Mouse (Mus musculus) myocyte (in vitro differentiated cells): Measurements from ENCODE around the gene Txndc17. TPM values are rescaled to one million over a fixed set of nuclear protein-coding genes. Genes with fewer than 3 reads are reported as not detected.

Source experiments
- H3K27me3 ChIP-seq: one replicate; pipeline ENCODE4 v1.6.1; 2011; ENCODE audit not compliant: control insufficient read depth, insufficient read depth, insufficient read length
- H3K36me3 ChIP-seq: one replicate; pipeline ENCODE4 v1.6.1; 2011; ENCODE audit not compliant: control insufficient read depth, insufficient read depth
- H3K4me2 ChIP-seq: one replicate; pipeline ENCODE4 v1.6.1; 2011; ENCODE audit warnings: low read depth, control low read depth
- H3K4me3 ChIP-seq: one replicate; pipeline ENCODE4 v1.5.1; 2011; ENCODE audit warnings: mild to moderate bottlenecking, control low read depth, moderate library complexity
- H3K79me2 ChIP-seq: one replicate; pipeline ENCODE4 v1.6.1; 2011; ENCODE audit not compliant: control insufficient read depth, insufficient read depth
- H3ac ChIP-seq: one replicate; pipeline ENCODE4 v1.6.1; 2011; ENCODE audit not compliant: control insufficient read depth, insufficient read length
- CEBPB ChIP-seq: IDR thresholded peaks from 2 replicates; pipeline ENCODE4 v1.6.1; 2011; ENCODE audit warnings: mild to moderate bottlenecking, moderate library complexity; ENCODE audit not compliant: poor library complexity, insufficient read depth, severe bottlenecking
- E2F4 ChIP-seq: IDR thresholded peaks from one replicate; pipeline ENCODE4 v1.6.1; 2011; ENCODE audit warnings: mild to moderate bottlenecking, control low read depth, moderate library complexity; ENCODE audit not compliant: insufficient read depth
- MAX ChIP-seq: IDR thresholded peaks from one replicate; pipeline ENCODE4 v1.6.1; 2011; ENCODE audit warnings: low read depth, mild to moderate bottlenecking, control low read depth
- MYOD1 ChIP-seq, 3 experiments: IDR thresholded peaks; one replicate each; pipeline ENCODE4 v1.6.1; 2011; ENCODE audit warnings: control low read depth in 2 of 3, low read depth in 2 of 3, mild to moderate bottlenecking in 2 of 3, moderate library complexity in 1 of 3; ENCODE audit not compliant: insufficient read length in 2 of 3, control insufficient read depth in 1 of 3
- MYOG ChIP-seq, 3 experiments: IDR thresholded peaks; one replicate each; pipeline ENCODE4 v1.6.1; 2011; ENCODE audit warnings: control low read depth in 2 of 3, low read depth in 2 of 3, mild to moderate bottlenecking in 2 of 3; ENCODE audit not compliant: insufficient read length in 2 of 3, control insufficient read depth in 1 of 3, insufficient read depth in 1 of 3
- POLR2A ChIP-seq: IDR thresholded peaks from one replicate; pipeline ENCODE4 v1.6.1; 2011; ENCODE audit warnings: low read depth, mild to moderate bottlenecking, control low read depth, moderate library complexity; ENCODE audit not compliant: insufficient read length
- POLR2AphosphoS2 ChIP-seq: IDR thresholded peaks from one replicate; pipeline ENCODE4 v1.6.1; 2011; ENCODE audit warnings: low read depth, control low read depth; ENCODE audit not compliant: insufficient read length
- REST ChIP-seq: IDR thresholded peaks from one replicate; pipeline ENCODE4 v1.6.1; 2011; ENCODE audit warnings: mild to moderate bottlenecking, control low read depth, moderate library complexity; ENCODE audit not compliant: insufficient read depth, insufficient read length
- SRF ChIP-seq: IDR thresholded peaks from one replicate; pipeline ENCODE4 v1.6.1; 2011; ENCODE audit warnings: low read depth; ENCODE audit not compliant: control insufficient read depth, insufficient read length
- TCF12 ChIP-seq: IDR thresholded peaks from one replicate; pipeline ENCODE4 v1.6.1; 2011; ENCODE audit warnings: mild to moderate bottlenecking, control low read depth; ENCODE audit not compliant: poor library complexity, insufficient read depth, severe bottlenecking
- TCF3 ChIP-seq: IDR thresholded peaks from one replicate; pipeline ENCODE4 v1.6.1; 2011; ENCODE audit warnings: low read depth, control low read depth; ENCODE audit not compliant: insufficient read length
- USF1 ChIP-seq: IDR thresholded peaks from one replicate; pipeline ENCODE4 v1.6.1; 2011; ENCODE audit warnings: low read depth, mild to moderate bottlenecking, control low read depth, moderate library complexity
- polyA plus RNA-seq: library from polyadenylated mRNA; unstranded; fragments of >200 nt; fragmentation: generic; extraction: Trizol; gene quantifications from one replicate; pipeline ENCODE4 v1.2.1, GENCODE M21; 2012; ENCODE audit warnings: missing spikeins

Txndc17 gene
- polyA plus RNA-seq, 1 experiment = 110 TPM

- no peak overlapping the region for H3ac ChIP-seq
- no peak overlapping the region for H3K4me2 ChIP-seq
- no peaks in the 10 kb centered on the region for H3K79me2 ChIP-seq
- peaks cover 30% of the 10 kb centered on the region for H3K36me3 ChIP-seq
- H3K27me3 ChIP-seq = no peaks in the 10 kb centered on the region
- no peak for TF ChIP-seq POLR2A
- no peak for TF ChIP-seq MYOG (IDR thresholded peaks at IDR 0.05; ENCODE audit: control insufficient read depth in 1 of 3, insufficient read depth in 1 of 3, insufficient read length in 2 of 3, low read depth in 2 of 3)
- no peak for TF ChIP-seq TCF12
- no peak for TF ChIP-seq E2F4
- TF ChIP-seq REST = no peak
- no peak for TF ChIP-seq POLR2AphosphoS2
- TF ChIP-seq MAX = no peak
- TF ChIP-seq CEBPB = no peak
- no peak for TF ChIP-seq USF1
- no peak for TF ChIP-seq SRF
- no peak for TF ChIP-seq TCF3
- H3K4me3 ChIP-seq = no peak overlapping the region
Measured at GRCm38 (mm10) chr11:72175966-72176365, 31.4 kb upstream of the Txndc17 start.

DNA sequence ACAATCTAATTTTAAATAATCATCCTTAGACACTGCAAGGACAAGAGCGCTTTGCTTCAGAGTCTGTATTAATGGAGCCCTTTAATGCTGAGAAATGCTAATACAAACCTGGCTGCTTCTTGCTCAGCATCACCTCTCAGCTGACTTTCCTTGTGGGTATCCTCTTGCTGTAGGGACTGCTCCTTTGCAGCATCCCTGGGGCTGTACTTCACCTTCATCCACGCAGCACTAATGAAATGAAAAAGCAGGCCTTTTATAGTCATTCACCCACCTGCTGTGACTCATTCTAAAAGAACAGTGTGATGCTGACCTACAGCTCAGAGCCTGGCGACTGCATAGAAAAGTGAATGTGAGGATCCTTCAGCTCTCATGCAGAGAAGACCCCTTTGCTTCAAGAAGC is 30.8 kb upstream of the Txndc17 start:
- Histone ChIP-seq H3K36me3 (peaks cover 30% of the 10 kb centered on the region), H3K4me2 (no peak overlapping the region), H3K27me3 (no peaks in the 10 kb centered on the region), H3ac (no peak overlapping the region), H3K79me2 (no peaks in the 10 kb centered on the region), H3K4me3 (no peak overlapping the region)
- TF ChIP-seq POLR2AphosphoS2 (no peak), POLR2A (no peak), SRF (no peak)

- peaks cover 8% of the 10 kb centered on the region for H3K36me3 ChIP-seq
- no peaks in the 10 kb centered on the region for H3K27me3 ChIP-seq
- no peak overlapping the region for H3K4me2 ChIP-seq
- no peak overlapping the region for H3ac ChIP-seq
- H3K79me2 ChIP-seq = no peaks in the 10 kb centered on the region
- H3K4me3 ChIP-seq = no peak overlapping the region
- no peak for TF ChIP-seq MYOG (IDR thresholded peaks at IDR 0.05; ENCODE audit: control insufficient read depth in 1 of 3, insufficient read depth in 1 of 3, insufficient read length in 2 of 3, low read depth in 2 of 3)
- TF ChIP-seq REST = no peak
- TF ChIP-seq MYOD1 (IDR thresholded peaks at IDR 0.05; ENCODE audit: control insufficient read depth in 1 of 3, insufficient read length in 2 of 3, low read depth in 2 of 3) = no peak
- no peak for TF ChIP-seq TCF12
- TF ChIP-seq CEBPB = no peak
- TF ChIP-seq MAX = no peak
- TF ChIP-seq SRF = no peak
- no peak for TF ChIP-seq POLR2A
- no peak for TF ChIP-seq TCF3
- no peak for TF ChIP-seq E2F4
- no peak for TF ChIP-seq POLR2AphosphoS2
- no peak for TF ChIP-seq USF1
Measured at GRCm38 (mm10) chr11:72180556-72180955, 26.8 kb upstream of the Txndc17 start.

DNA sequence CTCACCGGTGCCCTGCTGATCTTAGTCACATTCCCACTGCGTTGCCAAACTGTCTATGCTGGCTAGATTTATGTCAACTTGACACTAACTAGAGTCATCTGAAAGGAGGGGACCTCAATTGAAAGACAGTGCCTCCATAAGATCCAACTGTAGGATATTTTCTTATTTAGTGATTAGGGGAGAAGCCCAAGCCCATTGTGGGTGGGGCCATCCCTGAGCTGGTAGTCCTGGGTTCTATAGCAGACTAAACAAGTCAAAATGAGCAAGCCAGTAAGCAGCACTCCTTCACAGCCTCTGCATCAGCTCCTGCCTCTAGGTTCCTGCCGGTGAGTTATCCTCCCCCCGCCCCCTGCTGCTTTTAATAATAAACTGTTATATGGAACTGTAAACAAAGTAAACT is 26.2 kb upstream of the Txndc17 start:
- no peak overlapping the region for H3K4me3 ChIP-seq
- TF ChIP-seq TCF3 (no peak), REST (no peak)
- H3ac ChIP-seq = no peak overlapping the region
- H3K79me2 ChIP-seq = no peaks in the 10 kb centered on the region
- H3K27me3 ChIP-seq = no peaks in the 10 kb centered on the region
- H3K36me3 ChIP-seq = peaks cover 5% of the 10 kb centered on the region
- H3K4me2 ChIP-seq = no peak overlapping the region

DNA sequence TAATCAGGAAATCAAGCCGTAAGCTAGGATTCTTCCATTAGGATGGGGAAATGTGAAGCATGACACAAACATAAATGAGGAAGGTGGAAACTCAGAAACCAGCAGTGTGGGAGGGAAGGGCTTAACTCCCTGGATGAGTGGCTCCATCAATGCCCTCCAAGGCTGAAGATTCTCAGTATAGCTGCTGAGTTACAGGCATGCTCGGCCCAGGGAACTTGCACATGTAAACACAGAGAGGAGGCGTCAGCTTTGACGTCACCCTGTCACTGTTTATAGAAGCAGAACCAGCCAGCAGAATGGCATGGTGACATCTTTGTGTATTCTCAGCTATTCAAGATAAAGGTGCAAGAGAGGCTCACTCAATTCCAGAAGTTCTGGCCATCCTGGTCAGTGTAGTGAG is 23.1 kb upstream of the Txndc17 start:
- Histone ChIP-seq H3K27me3 (no peaks in the 10 kb centered on the region), H3K79me2 (no peaks in the 10 kb centered on the region), H3K36me3 (peaks cover 4% of the 10 kb centered on the region), H3ac (no peak overlapping the region), H3K4me2 (no peak overlapping the region), H3K4me3 (no peak overlapping the region)
- TF ChIP-seq REST (no peak), MYOG (IDR thresholded peaks at IDR 0.05; ENCODE audit: control insufficient read depth in 1 of 3, insufficient read depth in 1 of 3, insufficient read length in 2 of 3, low read depth in 2 of 3) (no peak), E2F4 (no peak), TCF3 (no peak), CEBPB (no peak), MAX (no peak), USF1 (no peak), TCF12 (no peak), POLR2A (no peak)
